Mouse (Mus musculus): Measurements from ENCODE around the gene Taf12.
A peak's percentile ranks its signal among the peaks of the same experiment; 100 is the strongest.
"Not testable (repeated sequence)": the region's sequence is repeated elsewhere in the genome, so short reads cannot be mapped to it uniquely, and the experiment has no call there.

Gene Taf12

DNA sequence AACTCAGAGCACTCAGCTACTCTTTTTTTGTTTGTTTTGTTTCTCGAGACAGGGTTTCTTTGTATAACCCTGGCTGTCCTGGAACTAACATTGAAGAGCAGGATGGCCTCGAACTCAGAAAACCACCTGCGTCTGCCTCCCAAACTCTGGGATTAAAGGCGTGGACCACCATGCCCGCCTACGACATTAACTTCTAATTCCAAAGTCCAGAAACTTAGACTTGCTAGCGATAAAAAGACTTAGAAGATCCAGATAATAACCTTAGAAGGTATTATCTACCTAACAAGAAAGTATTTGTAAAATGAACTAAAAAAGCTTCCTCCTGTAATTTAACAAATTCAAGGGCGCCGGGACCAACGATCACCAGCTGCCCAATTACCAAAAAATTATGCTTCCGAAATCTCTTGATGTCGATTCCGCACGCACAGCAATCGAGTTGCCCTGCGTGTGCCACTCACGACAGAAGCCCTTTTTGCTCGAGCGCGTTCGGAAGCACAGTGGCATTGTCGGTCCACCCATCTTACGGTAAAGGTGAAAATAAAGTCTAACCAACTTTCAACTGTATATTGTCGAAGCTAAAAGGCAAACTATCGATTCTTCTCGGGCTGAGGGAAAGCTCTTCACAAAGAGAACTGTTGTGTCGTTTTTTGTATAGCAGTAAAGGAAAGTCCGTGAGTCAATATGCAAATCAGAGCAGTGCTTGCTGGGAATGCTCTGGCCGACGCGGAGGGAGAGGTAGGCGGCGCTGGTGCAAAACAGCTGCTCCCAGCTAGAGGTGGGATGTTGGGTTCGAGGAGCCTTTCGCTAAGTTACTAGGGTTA lies 4.2 kb upstream of the Taf12 start:
- peak; percentile 91 for DNase-seq (ENCODE audit: low spot score in 2 of 2)

DNA sequence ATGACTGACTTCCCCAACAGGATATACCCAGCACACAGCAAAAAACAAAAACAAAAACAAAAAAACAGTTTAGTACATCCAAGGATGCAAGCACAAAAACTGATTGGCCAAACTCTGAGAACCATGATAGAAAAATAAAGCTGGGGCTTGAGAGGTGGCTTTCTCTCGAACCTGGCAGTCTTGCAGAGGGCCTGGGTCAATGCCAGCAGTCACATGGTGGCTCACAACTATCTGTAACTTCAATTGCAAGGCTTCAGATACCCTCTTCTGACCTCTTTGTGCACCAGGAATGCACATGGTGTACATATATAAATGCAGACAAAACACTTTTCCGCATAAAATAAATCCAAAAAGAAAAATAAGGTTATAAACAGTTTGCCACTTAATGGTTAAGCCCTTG lies 1.0 kb upstream of the Taf12 start:
- peak; percentile 42 to 58 for DNase-seq (ENCODE audit: low spot score in 2 of 2)

DNA sequence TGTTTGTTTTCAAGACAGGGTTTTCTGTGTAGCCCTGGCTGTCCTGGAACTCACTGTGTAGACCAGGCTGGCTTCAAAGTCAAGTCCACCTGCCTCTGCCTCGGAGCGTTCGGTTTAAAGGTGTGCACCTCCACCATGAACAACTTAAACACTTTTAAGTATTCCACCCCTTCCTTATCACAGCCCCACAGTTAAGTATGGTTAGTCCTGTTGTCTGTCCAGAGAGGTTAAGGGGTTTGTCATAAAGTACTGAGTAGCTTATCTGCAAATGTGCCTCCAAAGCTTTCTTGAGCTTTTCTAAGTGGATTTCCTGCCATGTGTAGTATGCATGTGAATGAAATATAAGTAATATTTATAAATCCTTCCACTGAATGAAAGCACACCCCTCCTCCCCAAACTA lies 1.8 kb downstream of the Taf12 start:
- no peak for DNase-seq (ENCODE audit: low spot score in 2 of 2)

DNA sequence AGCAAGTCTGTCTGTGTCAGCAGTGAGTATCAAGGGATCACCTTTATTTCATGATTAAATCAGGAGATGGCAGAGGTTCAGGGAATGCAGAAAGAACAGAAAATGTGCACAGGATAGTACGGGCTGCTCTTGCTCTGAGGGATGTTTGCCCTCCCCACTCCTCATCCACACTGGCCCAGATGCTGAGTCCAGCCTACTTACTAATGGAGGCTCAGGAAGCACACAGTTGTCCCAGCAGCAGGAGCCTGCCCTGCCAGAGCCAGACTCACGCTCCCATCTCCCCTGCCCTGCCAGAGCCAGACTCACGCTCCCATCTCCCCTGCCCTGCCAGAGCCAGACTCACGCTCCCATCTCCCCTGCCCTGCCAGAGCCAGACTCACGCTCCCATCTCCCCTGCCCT lies 14.7 kb downstream of the Taf12 start:
- DNase-seq (ENCODE audit: low spot score in 2 of 2): not testable (repeated sequence)

DNA sequence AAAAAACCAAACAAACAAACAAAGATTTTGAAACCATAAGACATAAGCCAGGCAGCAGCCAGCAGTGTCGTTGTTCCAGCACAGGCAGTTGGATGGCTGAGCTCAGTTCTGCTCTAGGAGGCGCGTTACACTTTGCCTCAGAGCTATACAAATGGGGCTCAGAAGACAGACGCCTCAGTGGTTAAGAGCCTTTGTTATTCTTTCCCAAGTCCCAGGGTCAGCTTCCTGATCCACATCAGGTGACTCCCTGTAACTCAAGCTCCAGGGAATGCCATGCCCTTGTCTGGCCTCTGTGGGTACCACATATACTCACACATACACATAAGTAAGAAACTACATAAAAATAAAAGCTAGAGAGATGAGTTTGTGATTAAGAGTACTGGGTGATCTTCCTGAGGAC lies 16.9 kb downstream of the Taf12 start:
- DNase-seq (ENCODE audit: low spot score in 2 of 2): no peak

DNA sequence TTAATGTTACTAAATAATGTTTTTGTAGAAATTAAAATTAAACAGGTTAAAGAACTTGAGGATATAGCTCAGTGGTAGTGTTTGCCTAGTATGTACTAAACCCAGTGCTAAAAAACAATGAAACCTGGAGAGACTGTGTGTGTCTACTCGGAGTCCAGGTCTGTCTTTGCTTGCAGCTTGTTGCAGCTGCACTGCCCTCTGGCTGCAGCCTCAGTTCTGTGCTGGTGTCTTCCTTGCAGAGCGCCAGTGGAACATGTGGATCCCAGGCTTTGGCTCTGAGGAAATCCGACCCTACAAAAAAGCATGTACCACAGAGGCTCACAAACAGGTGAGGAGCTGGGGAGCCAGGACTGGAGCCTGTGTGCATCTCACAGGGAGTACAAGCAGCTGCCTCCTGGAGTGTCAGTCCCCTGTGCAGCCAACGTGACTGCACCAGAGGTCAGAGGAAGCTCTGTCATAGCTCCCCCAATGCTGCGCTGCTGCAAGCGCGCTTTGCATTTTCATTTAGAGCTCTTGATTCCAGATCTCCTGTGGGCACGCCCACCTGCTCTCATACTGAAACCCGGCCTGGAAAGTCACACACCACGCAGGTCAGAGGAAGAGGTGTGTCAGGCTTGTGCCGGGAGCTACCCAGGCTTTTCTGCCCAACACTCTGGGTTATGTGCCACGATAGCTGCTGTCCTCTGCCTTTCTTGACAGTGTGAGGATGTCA lies 17.6 kb downstream of the Taf12 start:
- DNase-seq (ENCODE audit: low spot score in 2 of 2): no peak

DNA sequence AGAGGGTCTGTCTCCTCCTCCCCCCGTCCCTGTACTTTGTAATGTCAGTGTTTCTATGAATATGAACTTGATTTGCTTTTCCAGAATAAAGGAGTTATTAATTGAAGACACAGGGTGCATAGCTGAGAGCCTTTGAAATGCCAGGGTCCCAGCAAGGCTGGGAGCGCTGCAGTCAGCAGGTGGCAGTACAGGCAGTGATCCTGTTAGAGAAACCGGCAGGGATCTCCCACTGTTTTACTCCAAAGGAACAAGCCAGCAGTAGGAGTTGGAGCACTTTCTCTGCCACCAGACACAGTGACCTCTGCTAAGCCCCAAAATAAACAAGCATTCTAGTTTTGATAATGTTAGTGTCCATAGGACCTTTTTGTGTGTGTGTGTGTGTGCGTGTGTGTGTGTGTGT lies 18.8 kb downstream of the Taf12 start:
- peak; percentile 67 to 74 for DNase-seq (ENCODE audit: low spot score in 2 of 2)

DNA sequence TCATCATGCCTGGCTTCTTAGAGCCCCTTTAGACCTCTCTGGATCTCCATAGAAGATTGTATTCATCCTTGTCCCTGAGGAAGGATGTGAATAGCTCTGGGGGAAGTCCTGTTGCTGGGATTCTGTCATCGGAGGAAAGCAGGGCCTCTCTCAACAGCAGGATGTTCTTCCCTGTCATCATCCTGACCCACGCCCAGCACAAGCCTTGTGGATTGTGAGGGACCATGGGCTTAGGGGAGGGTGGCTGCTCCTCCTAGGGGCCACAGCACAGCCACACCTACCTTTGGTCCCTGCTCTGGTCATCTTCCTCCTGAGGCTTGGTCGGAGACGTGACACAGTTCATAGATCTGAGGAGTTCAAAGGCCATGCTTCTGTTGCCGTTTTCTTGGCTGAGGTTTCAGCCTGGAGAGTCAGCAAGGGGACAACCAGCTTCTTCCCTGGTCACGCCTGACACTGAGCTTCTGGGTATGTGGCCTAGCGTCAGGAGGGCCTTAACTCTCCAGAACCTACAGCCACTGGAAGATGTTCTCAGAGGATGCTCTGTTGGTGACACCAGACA lies 19.6 kb downstream of the Taf12 start:
- DNase-seq (ENCODE audit: low spot score in 2 of 2): no peak

DNA sequence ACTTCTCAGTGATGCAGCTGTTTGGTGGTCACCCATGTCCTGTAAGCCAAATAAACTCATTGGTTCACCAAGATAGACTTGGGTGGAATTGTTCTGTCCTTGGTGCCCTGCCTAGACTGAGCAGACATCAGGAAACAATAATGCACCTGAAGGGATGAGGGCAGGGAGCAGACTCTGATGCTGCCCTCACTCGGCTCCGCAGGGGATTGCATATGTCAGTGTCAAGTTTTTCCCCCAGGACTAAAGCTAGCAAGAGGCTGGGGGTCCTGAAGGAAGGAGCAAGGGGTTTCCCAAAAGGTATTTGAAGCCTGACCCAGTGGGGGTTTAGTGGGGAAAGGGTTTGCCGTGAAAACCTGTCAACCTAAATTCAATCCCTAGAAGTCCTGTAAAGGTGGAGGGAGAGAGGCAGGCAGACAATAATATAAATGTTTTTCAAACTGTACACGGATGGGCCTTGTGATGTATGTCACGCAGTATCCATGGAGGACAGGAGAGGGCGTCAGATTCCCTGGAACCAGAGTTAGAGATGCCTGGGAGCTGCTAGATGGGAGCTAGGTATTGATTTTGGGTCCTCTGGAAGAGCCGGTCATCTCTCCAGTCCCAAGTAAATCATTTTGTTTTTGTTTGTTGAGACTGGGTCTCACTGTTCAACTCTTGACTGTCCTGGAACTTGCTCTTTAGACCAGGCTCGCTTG lies 21.7 kb downstream of the Taf12 start:
- no peak for DNase-seq (ENCODE audit: low spot score in 2 of 2)

DNA sequence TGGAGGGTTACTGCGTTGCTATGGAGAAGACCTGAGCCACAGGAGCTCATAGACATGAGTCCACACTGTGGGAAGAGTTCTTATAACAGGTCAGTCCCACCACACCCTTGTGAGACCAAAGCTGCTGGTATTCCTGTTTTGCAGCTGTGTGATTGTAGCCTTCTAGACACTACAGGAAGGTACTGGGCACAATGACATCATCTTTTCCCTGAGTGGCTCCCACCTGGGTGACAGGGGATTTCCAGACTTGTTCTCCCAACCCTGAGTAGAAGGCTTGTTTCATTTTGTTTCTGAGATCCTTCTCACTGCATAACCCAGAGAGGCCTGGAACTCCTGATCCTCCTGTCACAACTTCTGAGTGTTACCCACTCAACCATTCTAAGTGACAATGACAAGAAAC lies 25.7 kb downstream of the Taf12 start:
- no peak for DNase-seq (ENCODE audit: low spot score in 2 of 2)

DNA sequence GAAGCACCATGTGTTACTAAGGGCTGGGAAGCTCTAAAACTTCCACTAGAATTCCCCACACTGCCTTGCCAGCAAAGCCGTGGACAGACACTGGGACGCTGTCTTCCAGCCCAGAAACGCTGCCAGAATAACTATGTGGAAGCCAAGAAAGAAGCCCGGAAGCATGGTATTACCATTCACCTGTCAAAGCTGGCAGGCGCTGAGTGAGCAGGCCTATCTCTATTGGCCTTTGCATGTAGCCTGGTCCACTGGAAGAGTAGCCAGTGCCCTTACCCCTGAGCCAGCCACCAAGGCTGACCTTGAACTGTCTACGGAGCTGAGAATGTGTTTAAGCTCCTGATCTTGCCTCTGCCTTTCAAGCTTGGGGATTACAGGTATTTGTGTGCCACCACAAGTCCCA lies 27.3 kb downstream of the Taf12 start:
- DNase-seq (ENCODE audit: low spot score in 2 of 2): no peak

DNA sequence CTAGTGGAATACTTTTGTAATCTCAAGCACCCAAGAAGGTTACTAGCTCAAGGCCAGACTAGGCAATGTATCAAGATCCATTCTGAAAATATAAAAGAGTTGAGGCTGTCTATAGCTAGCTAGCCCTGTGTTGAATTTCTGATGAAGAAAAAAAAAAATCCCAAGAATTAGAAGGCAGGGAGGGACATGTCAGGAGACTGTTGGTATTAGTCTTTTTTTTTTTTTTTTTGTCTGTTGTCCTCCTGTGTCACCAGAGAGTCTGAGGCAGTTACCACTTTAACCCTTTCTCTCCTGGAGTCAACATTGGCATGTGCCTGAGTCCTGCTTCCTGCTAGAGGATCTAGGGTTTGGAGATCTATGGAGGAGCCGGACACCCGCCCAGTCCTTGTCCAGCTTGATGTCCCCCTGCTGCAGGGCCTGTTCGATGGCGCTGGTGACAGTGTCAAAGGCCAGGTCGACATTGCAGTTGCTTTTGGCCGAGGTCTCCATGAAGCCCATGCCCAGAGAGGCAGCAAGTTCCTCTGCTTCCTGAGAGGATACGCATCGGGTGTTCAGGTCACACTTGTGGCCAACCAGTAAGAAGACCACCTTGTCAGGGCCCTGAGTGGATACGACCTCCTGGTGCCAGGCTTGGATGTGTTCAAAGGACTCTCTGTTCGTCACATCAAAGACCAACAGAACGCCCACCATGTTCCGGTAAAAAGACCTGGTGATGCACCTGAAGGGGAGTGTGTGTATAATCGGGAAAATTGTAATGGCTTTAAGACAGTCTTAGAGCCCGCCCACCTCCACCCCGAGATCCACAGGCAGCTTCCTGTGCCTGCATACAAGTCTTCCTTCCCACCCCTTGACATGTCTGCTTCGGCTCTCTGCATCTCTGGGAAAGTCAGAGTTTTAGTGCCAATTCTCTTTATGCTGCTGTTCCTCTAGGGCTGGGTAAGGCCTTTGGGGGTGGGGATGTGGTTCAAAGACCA lies 28.1 kb downstream of the Taf12 start:
- DNase-seq (ENCODE audit: low spot score in 2 of 2): no peak

DNA sequence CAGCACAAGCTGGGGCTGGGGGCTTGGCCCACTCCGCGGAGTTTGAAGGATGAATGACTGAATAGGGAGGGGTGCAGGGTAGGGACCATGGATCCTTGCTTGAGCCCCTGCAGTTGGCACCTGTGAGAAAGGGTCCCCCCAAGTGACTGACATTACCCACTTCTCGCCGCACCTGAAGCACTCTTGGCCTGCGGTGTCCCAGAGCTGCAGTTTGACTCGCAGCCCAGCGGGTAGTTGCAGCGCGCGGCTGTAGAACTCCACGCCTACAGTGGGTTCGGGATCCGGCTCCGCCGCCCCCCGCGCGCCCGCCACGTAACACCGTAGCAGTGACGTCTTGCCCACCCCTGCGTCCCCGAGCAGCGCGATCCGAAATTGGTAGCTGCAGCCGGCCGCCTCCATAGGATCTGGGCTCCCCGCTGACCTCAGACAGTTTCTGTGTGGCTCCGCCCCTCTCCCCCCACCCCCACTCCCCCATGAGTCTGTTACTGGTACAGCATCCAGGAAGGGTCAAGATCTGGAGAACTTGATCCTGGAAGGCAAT lies 28.8 kb downstream of the Taf12 start, which contains the start of gene Rab42:
Gene Rab42 (minus strand): TSS at position 447 of the 541 bp plus-strand sequence.
- DNase-seq (ENCODE audit: low spot score in 2 of 2): peak; percentile 78 to 81

DNA sequence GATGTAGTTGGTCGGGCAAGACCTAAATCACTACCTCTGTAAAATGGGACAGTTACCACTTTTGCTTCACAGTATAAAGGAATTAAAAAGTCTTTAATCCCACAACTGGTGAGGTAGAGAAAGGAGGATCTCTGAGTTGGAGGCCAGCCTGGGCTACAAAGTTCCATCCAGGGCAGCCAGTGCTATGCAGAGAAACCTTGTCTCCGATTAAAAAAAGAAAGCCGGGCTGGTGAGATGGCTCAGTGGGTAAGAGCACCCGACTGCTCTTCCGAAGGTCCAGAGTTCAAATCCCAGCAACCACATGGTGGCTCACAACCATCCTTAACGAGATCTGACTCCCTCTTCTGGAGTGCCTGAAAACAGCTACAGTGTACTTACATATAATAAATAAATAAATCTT lies 29.3 kb downstream of the Taf12 start:
- not testable (repeated sequence) for DNase-seq (ENCODE audit: low spot score in 2 of 2)

DNA sequence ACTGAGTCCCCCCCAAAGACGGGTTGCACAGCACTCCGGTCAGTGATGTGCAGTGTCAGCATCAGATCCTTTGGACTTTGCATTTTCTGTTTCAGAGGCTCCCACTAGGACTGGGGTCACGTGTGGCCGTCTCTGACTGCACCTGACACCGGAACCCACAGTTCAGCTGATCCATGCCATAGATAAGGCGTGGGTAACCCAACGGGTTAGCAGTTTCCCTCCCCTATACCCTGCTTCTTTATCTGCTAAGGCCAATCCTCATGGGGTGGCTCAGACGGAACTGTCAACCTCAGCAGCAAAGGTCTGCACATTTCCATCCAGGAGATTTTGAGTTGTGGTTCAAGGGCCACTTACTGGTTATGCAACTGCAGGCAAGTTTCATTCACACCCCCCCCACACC lies 31.1 kb downstream of the Taf12 start:
- no peak for DNase-seq (ENCODE audit: low spot score in 2 of 2)

DNA sequence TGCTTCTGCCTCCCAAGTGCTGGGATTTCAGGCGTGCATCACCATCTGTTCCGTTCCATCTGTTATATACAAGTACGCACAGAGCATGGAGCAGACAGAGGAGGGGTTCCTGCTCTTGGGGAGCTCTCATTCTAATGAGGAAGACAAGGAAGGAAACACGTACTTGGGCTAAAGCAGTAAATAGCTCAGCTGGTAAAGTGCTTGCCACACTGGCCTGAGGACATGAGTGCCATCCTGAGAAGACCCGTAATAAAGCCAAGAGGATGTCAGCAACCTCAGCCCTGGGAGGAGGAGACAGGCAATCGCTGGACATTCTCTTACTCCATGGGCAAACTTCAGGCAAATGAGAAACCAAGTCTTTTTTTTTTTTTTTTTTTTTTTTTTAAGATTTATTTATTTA lies 31.8 kb downstream of the Taf12 start:
- no peak for DNase-seq (ENCODE audit: low spot score in 2 of 2)

DNA sequence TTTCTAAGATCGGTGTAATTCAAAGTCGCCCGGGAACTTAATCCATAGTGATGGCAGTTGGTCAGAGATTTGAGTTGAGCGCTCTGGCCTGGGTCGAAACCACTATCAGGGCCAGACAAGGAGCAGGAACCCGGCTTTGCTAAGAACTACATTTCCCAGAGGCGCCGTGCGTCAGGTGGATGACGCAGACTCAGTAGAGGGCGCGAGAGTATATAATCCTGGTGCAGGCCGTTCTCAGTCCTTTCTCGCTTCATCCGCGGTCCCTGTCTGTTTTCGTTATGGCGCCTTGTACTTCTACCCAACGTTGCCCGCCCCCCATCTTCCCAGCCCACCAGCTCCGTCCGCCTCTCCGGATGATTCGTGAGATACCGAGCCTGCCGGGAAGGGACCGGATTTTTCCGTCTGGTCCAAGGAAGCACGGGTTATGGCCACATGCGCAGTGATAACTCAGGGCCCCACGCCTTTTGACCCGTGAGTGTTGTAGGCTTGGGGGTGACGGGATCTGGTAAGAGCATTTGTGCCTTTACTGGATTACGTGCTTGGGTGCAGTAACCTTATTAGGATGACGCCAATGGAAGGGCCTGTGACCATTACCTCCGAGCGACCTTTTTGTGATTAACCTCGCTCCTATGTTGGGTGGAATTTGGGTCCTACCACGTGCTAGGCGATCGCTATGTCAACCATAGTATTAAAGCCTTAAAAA lies 34.4 kb downstream of the Taf12 start:
- peak; percentile 95 to 96 for DNase-seq (ENCODE audit: low spot score in 2 of 2)

DNA sequence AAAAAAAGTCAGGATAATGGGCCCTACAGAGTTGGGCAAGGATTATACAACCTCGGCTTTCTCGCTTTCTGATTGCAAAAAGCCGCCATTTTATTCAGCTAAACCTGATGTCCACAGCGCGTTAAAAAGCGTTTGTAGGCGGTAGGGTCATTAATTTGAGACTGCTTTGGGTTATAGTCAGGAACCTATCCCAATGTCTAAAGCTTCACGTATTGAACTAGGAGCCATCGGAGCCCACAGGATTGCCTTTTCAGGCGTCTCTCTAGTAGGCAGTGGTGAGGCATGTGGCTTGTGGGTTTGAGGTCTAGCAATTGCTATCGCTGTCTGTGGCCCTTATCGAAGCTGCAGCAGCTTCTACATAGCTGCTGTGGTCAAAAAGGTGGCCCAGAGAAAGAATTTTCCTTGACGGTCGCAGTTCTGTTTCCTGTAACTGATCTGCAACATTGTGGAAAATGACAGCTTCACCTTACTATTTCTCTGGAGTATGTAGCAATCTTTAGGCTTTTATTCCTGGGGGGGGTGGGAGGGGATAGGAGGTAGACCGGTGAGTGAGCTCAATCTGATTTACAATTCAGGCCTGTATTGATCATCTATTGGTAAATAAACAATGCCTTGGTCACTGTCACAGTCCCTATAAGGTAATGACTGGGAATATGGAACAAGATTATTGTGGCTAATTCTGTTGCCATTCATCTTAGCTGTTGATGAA lies 35.1 kb downstream of the Taf12 start:
- DNase-seq (ENCODE audit: low spot score in 2 of 2): no peak

DNA sequence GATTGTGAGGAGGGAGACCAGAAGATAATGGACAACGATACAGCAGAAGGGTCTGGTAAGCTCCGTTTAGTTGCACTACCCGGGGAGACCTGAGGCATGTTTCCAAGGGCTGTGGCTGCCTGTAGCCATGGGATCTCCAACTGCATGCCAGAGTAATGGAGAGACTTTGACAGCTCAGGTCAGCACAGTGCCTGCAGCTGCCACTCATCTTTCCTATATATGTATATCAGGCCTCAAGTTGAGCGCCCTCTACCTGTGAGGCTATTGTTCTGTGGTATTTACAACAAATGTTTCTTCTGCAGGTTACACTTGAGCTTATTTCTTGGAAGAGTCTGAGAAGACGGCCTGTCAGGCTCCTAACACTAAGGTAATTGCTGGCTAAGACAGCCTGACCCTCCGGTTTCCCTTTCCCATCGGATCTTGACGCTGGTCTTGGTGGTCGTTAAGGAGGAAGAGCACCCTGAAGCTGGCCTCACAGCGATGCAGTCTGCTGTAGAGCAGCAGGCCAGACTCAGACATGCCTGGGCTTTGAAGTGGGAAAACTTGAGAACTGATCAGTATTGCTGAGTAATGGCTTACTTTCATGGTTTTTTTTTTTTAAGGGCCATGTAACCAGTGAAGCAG lies 35.8 kb downstream of the Taf12 start:
- DNase-seq (ENCODE audit: low spot score in 2 of 2): peak in 1 of 2 experiments; percentile 60

Measured in right cerebral cortex, postnatal 10 days (tissue).